Mouse (Mus musculus): ENCODE data around the gene Rnf130. TPM values are rescaled to one million over a fixed set of nuclear protein-coding genes. Genes with fewer than 3 reads are reported as not detected.

Rnf130 gene
- total and polyA plus RNA-seq, 3 experiments = not detected

DNA sequence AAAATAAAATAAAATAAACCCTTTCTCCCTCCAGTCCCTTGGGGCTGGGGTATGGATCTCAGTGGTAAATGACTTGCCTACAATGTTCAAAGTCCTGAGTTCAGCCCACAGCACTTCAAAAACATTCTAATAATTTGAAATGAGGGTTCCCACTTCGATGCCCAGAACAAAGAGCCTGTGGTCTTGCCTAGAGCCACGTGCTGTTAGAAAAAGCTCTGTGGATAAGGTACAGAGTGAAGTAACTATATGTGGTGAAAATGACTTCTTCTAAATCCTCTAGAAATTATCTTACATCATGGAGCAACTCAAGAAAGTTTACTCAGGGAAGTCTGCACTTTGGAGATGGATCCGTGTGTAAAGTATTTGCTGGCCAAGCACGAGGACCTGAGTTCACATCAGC, 43.1 kb upstream of the Rnf130 start:
- H3K36me3 ChIP-seq (replicated peaks in 1 of 2; ENCODE audit: control insufficient read depth in 1 of 2, insufficient read depth in 1 of 2, low read length in 1 of 2) = no peaks in the 10 kb centered on the region
- no peak for DNase-seq (ENCODE audit: extremely low read depth)
- in situ Hi-C loops (cut with MboI; ENCODE audit: low pct_ligation_motif_present, low pct_unique_long_range_greater_than_20kb, low sequenced_read_pairs) = loop anchor here (5.0 to 10.0 kb wide), 2 partner anchors 150 to 243 kb away; partner anchors contain the start of gene Tbc1d9b
- H3K4me2 ChIP-seq (ENCODE audit: insufficient read depth, low read depth, poor library complexity, severe bottlenecking) = no peak overlapping the region
- no peak overlapping the region for H3K4me3 ChIP-seq (replicated peaks in 1 of 3; ENCODE audit: low read depth in 2 of 3, low read length in 2 of 3, poor library complexity in 1 of 3)
- no peak overlapping the region for H3K27ac ChIP-seq (ENCODE audit: insufficient read depth, low read depth)
- dilution Hi-C loops (cut with MboI; ENCODE audit: extremely low pct_ligation_motif_present, extremely low pct_unique_long_range_greater_than_20kb, low sequenced_read_pairs) = no loop called here
- H3K27me3 ChIP-seq (replicated peaks) = no peaks in the 10 kb centered on the region
- TF ChIP-seq ELF1 (IDR thresholded peaks at IDR 0.05; ENCODE audit: low read depth, low read length) (no peak), USF1 (IDR thresholded peaks at IDR 0.05; ENCODE audit: low read depth, low read length) (no peak)
- no peaks in the 10 kb centered on the region for H3K79me2 ChIP-seq (replicated peaks; ENCODE audit: control insufficient read depth, extremely low read depth, insufficient read depth, poor library complexity, severe bottlenecking)
- no peaks in the 10 kb centered on the region for H3K9me3 ChIP-seq (replicated peaks; ENCODE audit: low read length)
- peaks cover 34 to 63% of the 10 kb centered on the region in 2 experiments for H3K4me1 ChIP-seq (ENCODE audit: control insufficient read depth in 1 of 2, insufficient read depth in 2 of 2)
- H3K9ac ChIP-seq (ENCODE audit: insufficient read depth, low read depth) = no peak overlapping the region

DNA sequence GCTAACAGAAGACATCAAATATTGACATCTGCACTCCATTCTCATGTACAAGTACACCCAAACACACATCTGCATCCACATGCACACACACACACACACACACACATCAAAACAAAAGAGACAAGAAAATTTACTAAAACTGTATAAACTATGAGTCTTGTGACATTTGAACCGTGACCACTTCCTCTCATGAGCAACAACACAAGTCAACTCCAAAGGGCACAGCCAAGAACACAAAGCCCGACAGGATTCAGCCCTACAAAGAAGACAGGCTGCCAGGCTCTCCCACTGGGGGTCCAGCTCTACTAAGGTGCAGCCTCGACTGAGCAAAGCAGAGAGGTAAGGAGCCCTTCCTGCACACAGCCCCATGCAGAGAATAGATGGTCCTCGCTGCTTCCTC, 42.3 kb upstream of the Rnf130 start:
- H3K36me3 ChIP-seq (replicated peaks in 1 of 2; ENCODE audit: control insufficient read depth in 1 of 2, insufficient read depth in 1 of 2, low read length in 1 of 2) = no peaks in the 10 kb centered on the region
- H3K27ac ChIP-seq (ENCODE audit: insufficient read depth, low read depth) = no peak overlapping the region
- H3K4me1 ChIP-seq (ENCODE audit: control insufficient read depth in 1 of 2, insufficient read depth in 2 of 2) = peaks cover 28 to 57% of the 10 kb centered on the region in 2 experiments
- H3K9ac ChIP-seq (ENCODE audit: insufficient read depth, low read depth) = no peak overlapping the region
- dilution Hi-C loops (cut with MboI; ENCODE audit: extremely low pct_ligation_motif_present, extremely low pct_unique_long_range_greater_than_20kb, low sequenced_read_pairs) (no loop called here), in situ Hi-C loops (cut with MboI; ENCODE audit: low pct_ligation_motif_present, low pct_unique_long_range_greater_than_20kb, low sequenced_read_pairs) (loop anchor here (5.0 to 10.0 kb wide), 2 partner anchors 149 to 242 kb away; partner anchors contain the start of gene Tbc1d9b)
- DNase-seq (ENCODE audit: extremely low read depth) = no peak
- no peaks in the 10 kb centered on the region for H3K9me3 ChIP-seq (replicated peaks; ENCODE audit: low read length)
- TF ChIP-seq EP300 (IDR thresholded peaks at IDR 0.05; ENCODE audit: low read length) (no peak), MAX (IDR thresholded peaks at IDR 0.05; ENCODE audit: low read length) (no peak), BHLHE40 (IDR thresholded peaks at IDR 0.05; ENCODE audit: low read depth, low read length) (no peak), RCOR1 (conservative IDR thresholded peaks at IDR 0.05; ENCODE audit: low read depth, low read length) (no peak), NELFE (IDR thresholded peaks at IDR 0.05; ENCODE audit: low read depth, low read length) (no peak), ETS1 (conservative IDR thresholded peaks at IDR 0.05; ENCODE audit: low read depth, low read length) (no peak), MEF2A (IDR thresholded peaks at IDR 0.05; ENCODE audit: borderline replicate concordance, low read depth, low read length) (no peak)
- H3K79me2 ChIP-seq (replicated peaks; ENCODE audit: control insufficient read depth, extremely low read depth, insufficient read depth, poor library complexity, severe bottlenecking) = no peaks in the 10 kb centered on the region
- H3K4me2 ChIP-seq (ENCODE audit: insufficient read depth, low read depth, poor library complexity, severe bottlenecking) = no peak overlapping the region
- H3K27me3 ChIP-seq (replicated peaks) = no peaks in the 10 kb centered on the region
- H3K4me3 ChIP-seq (replicated peaks in 1 of 3; ENCODE audit: low read depth in 2 of 3, low read length in 2 of 3, poor library complexity in 1 of 3) = no peak overlapping the region

GRCm38 (mm10) chr11:49983875-49984552, 41.1 kb upstream of the Rnf130 start:
- Histone ChIP-seq H3K4me2 (ENCODE audit: insufficient read depth, low read depth, poor library complexity, severe bottlenecking) (peak overlapping the region; percentile 80; the same call in 1 of the 2 replicates), H3K4me3 (replicated peaks in 1 of 3; ENCODE audit: low read depth in 2 of 3, low read length in 2 of 3, poor library complexity in 1 of 3) (no peak overlapping the region), H3K9ac (ENCODE audit: insufficient read depth, low read depth) (peak overlapping the region; percentile 39; the same call in 1 of the 2 replicates), H3K27me3 (replicated peaks) (no peaks in the 10 kb centered on the region), H3K79me2 (replicated peaks; ENCODE audit: control insufficient read depth, extremely low read depth, insufficient read depth, poor library complexity, severe bottlenecking) (no peaks in the 10 kb centered on the region), H3K27ac (ENCODE audit: insufficient read depth, low read depth) (no peak overlapping the region), H3K4me1 (ENCODE audit: control insufficient read depth in 1 of 2, insufficient read depth in 2 of 2) (peaks cover 21 to 45% of the 10 kb centered on the region in 2 experiments), H3K9me3 (replicated peaks; ENCODE audit: low read length) (no peaks in the 10 kb centered on the region), H3K36me3 (replicated peaks in 1 of 2; ENCODE audit: control insufficient read depth in 1 of 2, insufficient read depth in 1 of 2, low read length in 1 of 2) (no peaks in the 10 kb centered on the region)
- DNase-seq (ENCODE audit: extremely low read depth) = no peak
- in situ Hi-C loops (cut with MboI; ENCODE audit: low pct_ligation_motif_present, low pct_unique_long_range_greater_than_20kb, low sequenced_read_pairs) (loop anchor here (5.0 to 10.0 kb wide), 2 partner anchors 148 to 241 kb away; partner anchors contain the start of gene Tbc1d9b), dilution Hi-C loops (cut with MboI; ENCODE audit: extremely low pct_ligation_motif_present, extremely low pct_unique_long_range_greater_than_20kb, low sequenced_read_pairs) (no loop called here)
- no peak for TF ChIP-seq MXI1 (IDR thresholded peaks at IDR 0.05; ENCODE audit: low read depth, low read length)
- no peak for TF ChIP-seq POLR2A (IDR thresholded peaks at IDR 0.05; ENCODE audit: low read depth, low read length)
- TF ChIP-seq EP300 (IDR thresholded peaks at IDR 0.05; ENCODE audit: low read length) = no peak
- no peak for TF ChIP-seq CTCF (conservative IDR thresholded peaks at IDR 0.05 in 1 of 2, IDR thresholded peaks at IDR 0.05 in 1 of 2; ENCODE audit: low read depth in 2 of 2, low read length in 2 of 2)
- no peak for TF ChIP-seq MAX (IDR thresholded peaks at IDR 0.05; ENCODE audit: low read length)
- peak; percentile 58 for TF ChIP-seq HCFC1 (IDR thresholded peaks at IDR 0.05; ENCODE audit: low read depth, low read length)
- no peak for TF ChIP-seq CHD1 (IDR thresholded peaks at IDR 0.05; ENCODE audit: low read depth, low read length)
- no peak for TF ChIP-seq RCOR1 (conservative IDR thresholded peaks at IDR 0.05; ENCODE audit: low read depth, low read length)
- no peak for TF ChIP-seq PAX5 (IDR thresholded peaks at IDR 0.05; ENCODE audit: low read length)
- no peak for TF ChIP-seq JUND (conservative IDR thresholded peaks at IDR 0.05; ENCODE audit: low read depth, low read length)
- 0 out of 2 replicates have a peak, but pooled peaks have one; percentile 25 for TF ChIP-seq MAZ (IDR thresholded peaks at IDR 0.05; ENCODE audit: low read depth, low read length)
- no peak for TF ChIP-seq MYC (IDR thresholded peaks at IDR 0.05; ENCODE audit: low read depth, low read length)
- peak; percentile 95 for TF ChIP-seq ZNF384 (IDR thresholded peaks at IDR 0.05; ENCODE audit: low read depth, low read length)
- no peak; the same call in 1 of the 2 replicates for TF ChIP-seq ETS1 (conservative IDR thresholded peaks at IDR 0.05; ENCODE audit: low read depth, low read length)
- TF ChIP-seq NRF1 (IDR thresholded peaks at IDR 0.05; ENCODE audit: low read depth, low read length) = no peak
- TF ChIP-seq IRF4 (IDR thresholded peaks at IDR 0.05; ENCODE audit: low read depth, low read length) = peak; percentile 47; the same call in 1 of the 2 replicates
- no peak for TF ChIP-seq ELF1 (IDR thresholded peaks at IDR 0.05; ENCODE audit: low read depth, low read length)
- no peak for TF ChIP-seq E2F4 (IDR thresholded peaks at IDR 0.05; ENCODE audit: insufficient replicate concordance, low read depth, low read length)
- TF ChIP-seq KAT2A (IDR thresholded peaks at IDR 0.05; ENCODE audit: insufficient replicate concordance, low read length) = no peak
- TF ChIP-seq MEF2A (IDR thresholded peaks at IDR 0.05; ENCODE audit: borderline replicate concordance, low read depth, low read length) = no peak
- TF ChIP-seq USF1 (IDR thresholded peaks at IDR 0.05; ENCODE audit: low read depth, low read length) = no peak
